Mouse (Mus musculus) forebrain, embryonic 15.5 days (tissue): Measurements from ENCODE around the gene Tpst2. TPM values are rescaled to one million over a fixed set of nuclear protein-coding genes. Genes with fewer than 3 reads are reported as not detected.

Source experiments
- ATAC-seq: fragments of 200-750 bp; cut with Nextera tagmentation; replicated peaks from 2 replicates; pipeline ENCODE4 v1.8.0; 2017; ENCODE audit warnings: mild to moderate bottlenecking, moderate TSS enrichment, moderate library complexity
- H3K27ac ChIP-seq: fragments of 300-500 bp; sonication (generic); replicated peaks from 2 replicates; pipeline ENCODE4 v1.5.1; 2015; ENCODE audit warnings: mild to moderate bottlenecking, inconsistent platforms
- H3K27me3 ChIP-seq: fragments of 300-500 bp; sonication (generic); 2 replicates; pipeline ENCODE4 v1.6.1; 2015; ENCODE audit warnings: inconsistent platforms
- H3K36me3 ChIP-seq: fragments of 300-500 bp; sonication (generic); 2 replicates; pipeline ENCODE4 v1.6.1; 2015; ENCODE audit warnings: mild to moderate bottlenecking, inconsistent platforms
- H3K4me1 ChIP-seq: fragments of 300-500 bp; sonication (generic); 2 replicates; pipeline ENCODE4 v1.6.1; 2015; ENCODE audit warnings: inconsistent platforms
- H3K4me2 ChIP-seq: fragments of 300-500 bp; sonication (generic); replicated peaks from 2 replicates; pipeline ENCODE4 v1.6.1; 2015; ENCODE audit warnings: mild to moderate bottlenecking, inconsistent platforms
- H3K4me3 ChIP-seq: fragments of 300-500 bp; sonication (generic); 2 replicates; pipeline ENCODE4 v1.5.1; 2015; ENCODE audit warnings: mild to moderate bottlenecking, inconsistent platforms
- H3K9ac ChIP-seq: fragments of 300-500 bp; sonication (generic); replicated peaks from 2 replicates; pipeline ENCODE4 v1.6.1; 2015; ENCODE audit warnings: mild to moderate bottlenecking, inconsistent platforms
- H3K9me3 ChIP-seq: fragments of 300-500 bp; sonication (generic); 2 replicates; pipeline ENCODE4 v1.6.1; 2016; ENCODE audit warnings: inconsistent platforms
- WGBS: fragments of 180-500 bp; shearing (Covaris S2); methylation state at CpG from one replicate; pipeline ENCODE4 v1.1.7; 2015; ENCODE audit warnings: mixed read lengths; 5-methylcytosine and 5-hydroxymethylcytosine counted together
- polyA plus RNA-seq: library from polyadenylated mRNA; unstranded; fragments of >200 nt; fragmentation: Nextera tagmentation; extraction: Ambion mirVana; gene quantifications from 2 replicates; pipeline ENCODE4 v1.2.1, GENCODE M21; 2015

The Tpst2 gene
- polyA plus RNA-seq, 1 experiment from 2014 or later: 29.5 TPM

DNA sequence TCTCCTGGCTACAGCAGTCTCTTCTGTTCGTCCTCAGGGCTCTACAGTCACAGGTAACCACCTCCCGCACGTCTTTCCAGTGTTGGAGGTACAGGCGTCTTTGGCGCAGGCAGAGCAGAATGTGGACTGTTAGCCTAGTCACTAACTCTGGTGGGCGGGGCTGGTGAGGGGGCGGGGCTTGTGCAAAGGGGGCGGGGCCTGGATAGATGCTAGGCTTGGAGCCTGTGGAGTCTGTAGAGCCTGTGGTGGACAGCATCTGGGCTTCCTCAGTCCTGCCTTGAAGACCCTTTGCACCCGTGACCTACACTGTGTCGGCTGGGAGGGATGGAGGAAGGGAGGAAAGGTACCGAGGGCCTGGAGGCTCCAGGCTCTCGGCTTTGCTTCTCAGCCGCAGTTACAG lies 79.4 kb downstream of the Tpst2 start, which contains the start of gene Gm6583:
TSS of gene Gm6583 (minus strand) at position 124 of the 400 bp plus-strand sequence.
- Histone ChIP-seq H3K4me2 (no peak within 1 kb of the TSS), H3K4me1 (no peaks in the 10 kb centered on the region), H3K27me3 (no peaks in the 10 kb centered on the region), H3K36me3 (peaks cover 27% of the 10 kb centered on the region), H3K4me3 (no peak within 1 kb of the TSS), H3K27ac (no peak within 1 kb of the TSS), H3K9me3 (no peaks in the 10 kb centered on the region), H3K9ac (no peak within 1 kb of the TSS)
- 62% methylated on average over 13 of the region's 13 CpGs for WGBS
- ATAC-seq: no peak

DNA sequence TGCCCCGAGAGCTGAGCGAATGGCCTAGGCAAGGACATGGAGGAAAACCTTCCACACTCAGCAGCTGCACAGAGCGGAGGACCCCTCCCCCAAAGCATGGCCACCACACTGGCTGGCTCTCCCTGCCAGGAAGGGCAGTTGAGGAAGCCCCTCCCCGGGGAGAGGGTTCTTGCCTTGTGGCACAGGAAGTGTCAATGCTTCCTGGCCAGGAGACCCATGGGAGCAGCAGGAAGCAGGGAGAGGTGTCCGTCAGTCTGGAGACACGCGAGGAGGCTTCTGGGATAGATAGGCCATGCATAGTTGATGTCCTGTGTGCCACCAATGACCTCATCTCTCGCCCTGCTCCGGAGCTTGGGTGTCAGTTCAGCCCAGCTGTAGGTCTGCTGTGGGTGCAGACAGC lies 79.8 kb downstream of the Tpst2 start:
- peaks cover 25% of the 10 kb centered on the region for H3K36me3 ChIP-seq
- no peak overlapping the region for H3K27ac ChIP-seq
- no peaks in the 10 kb centered on the region for H3K4me1 ChIP-seq
- no peak overlapping the region for H3K9ac ChIP-seq
- WGBS: 96% methylated on average over 9 of the region's 9 CpGs
- no peak for ATAC-seq
- H3K27me3 ChIP-seq: no peaks in the 10 kb centered on the region
- H3K4me3 ChIP-seq: no peak overlapping the region
- no peaks in the 10 kb centered on the region for H3K9me3 ChIP-seq
- H3K4me2 ChIP-seq: no peak overlapping the region

DNA sequence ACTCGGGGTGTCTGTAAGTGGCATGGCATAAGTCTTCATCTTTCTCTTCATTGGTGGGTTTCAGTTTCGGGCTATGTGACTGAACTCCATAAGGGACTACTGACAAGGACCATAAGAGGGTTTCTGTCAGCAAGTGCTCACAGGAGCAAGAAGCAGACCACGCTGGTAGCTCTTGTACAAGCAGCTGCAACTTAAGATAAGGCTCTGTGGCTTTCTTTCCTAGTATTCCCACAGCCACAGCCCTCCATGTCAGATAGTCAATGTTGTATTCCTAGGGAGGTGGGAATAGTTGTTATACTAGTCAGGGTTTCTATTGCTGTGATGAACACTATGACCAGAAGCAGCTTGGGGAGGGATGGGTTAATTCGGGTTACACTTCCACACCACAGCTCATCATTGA lies 83.0 kb downstream of the Tpst2 start:
- Histone ChIP-seq H3K27ac (no peak overlapping the region), H3K4me3 (no peak overlapping the region), H3K9ac (no peak overlapping the region), H3K4me1 (no peaks in the 10 kb centered on the region), H3K9me3 (no peaks in the 10 kb centered on the region), H3K27me3 (no peaks in the 10 kb centered on the region), H3K36me3 (peaks cover 31% of the 10 kb centered on the region), H3K4me2 (no peak overlapping the region)
- ATAC-seq: no peak
- 92% methylated on average over 4 of the region's 4 CpGs for WGBS

DNA sequence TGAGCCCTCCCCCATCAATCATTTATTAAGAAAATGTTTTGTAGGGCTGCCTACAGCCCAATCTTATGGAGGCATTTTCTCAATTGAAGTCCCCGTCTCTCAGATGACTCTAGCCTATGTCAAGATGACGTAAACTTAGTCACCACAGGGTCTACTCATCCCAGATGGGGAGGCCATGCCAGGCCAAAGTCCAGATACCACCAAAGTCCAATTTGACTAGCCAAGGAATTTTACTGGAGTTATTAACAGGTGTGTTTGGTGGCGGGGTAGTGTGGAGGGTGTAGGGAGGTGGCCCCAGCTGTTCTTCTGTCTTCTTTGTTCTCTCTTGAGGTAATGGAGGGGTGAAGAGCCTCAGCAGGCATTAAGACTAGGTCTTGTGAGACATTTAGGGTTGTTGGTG lies 83.6 kb downstream of the Tpst2 start:
- H3K4me3 ChIP-seq: no peak overlapping the region
- peaks cover 31% of the 10 kb centered on the region for H3K36me3 ChIP-seq
- H3K4me1 ChIP-seq: no peaks in the 10 kb centered on the region
- H3K9me3 ChIP-seq: no peaks in the 10 kb centered on the region
- H3K27ac ChIP-seq: no peak overlapping the region
- ATAC-seq: no peak
- no peak overlapping the region for H3K9ac ChIP-seq
- WGBS: 99% methylated on average over 3 of the region's 3 CpGs
- no peaks in the 10 kb centered on the region for H3K27me3 ChIP-seq
- no peak overlapping the region for H3K4me2 ChIP-seq

DNA sequence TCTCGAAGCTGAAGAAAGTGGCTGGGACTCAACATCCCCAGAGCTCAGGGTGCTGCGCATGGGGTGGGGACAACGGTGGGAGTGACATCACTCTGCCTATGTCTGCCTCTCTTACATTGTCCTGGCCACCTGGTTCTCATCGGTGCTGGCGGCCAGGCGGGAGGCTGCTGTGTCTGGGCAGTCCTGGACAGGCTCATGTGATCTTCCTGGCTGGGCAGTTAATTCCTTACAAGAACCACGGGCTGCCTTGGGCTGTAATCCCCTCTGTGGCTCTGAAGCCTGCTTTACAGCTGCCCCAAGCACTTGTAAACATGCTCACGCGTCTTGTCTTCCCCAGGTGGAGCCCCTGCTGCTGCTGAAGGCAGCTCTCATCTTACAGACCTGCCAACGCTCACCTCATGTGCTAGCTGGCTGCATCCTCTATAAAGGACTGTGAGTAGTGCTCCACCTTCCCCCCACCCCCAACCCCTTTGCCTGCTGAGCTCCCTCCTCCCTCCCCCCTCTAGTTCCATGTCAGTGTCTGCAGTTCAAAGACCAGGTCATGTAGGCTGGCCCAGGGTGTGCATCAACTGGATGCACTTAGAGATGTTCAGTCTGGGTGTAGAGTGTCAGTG lies 87.8 kb downstream of the Tpst2 start:
- Histone ChIP-seq H3K9ac (no peak overlapping the region), H3K36me3 (peaks cover 36% of the 10 kb centered on the region), H3K9me3 (no peaks in the 10 kb centered on the region), H3K27ac (no peak overlapping the region), H3K27me3 (no peaks in the 10 kb centered on the region), H3K4me1 (peaks cover 6% of the 10 kb centered on the region; the same call in 1 of the 2 replicates), H3K4me2 (no peak overlapping the region), H3K4me3 (no peak overlapping the region)
- no peak for ATAC-seq
- WGBS: 69% methylated on average over 10 of the region's 10 CpGs

Other genes with a start within 250 kb of the Tpst2 start
- gene Cryba4, start 24.2 kb upstream of the Tpst2 start, polyA plus RNA-seq: 1.6 and 1.8 TPM in 2 replicates
- 5.4 and 5.5 TPM in 2 replicates for gene Crybb1, start 20.9 kb upstream of the Tpst2 start, polyA plus RNA-seq
- 33.9 and 34.4 TPM in 2 replicates for gene Tfip11, start 49.7 kb downstream of the Tpst2 start, polyA plus RNA-seq
- 54.0 and 57.5 TPM in 2 replicates for gene Srrd, start 66.3 kb downstream of the Tpst2 start, polyA plus RNA-seq
- gene Hps4, start 66.4 kb downstream of the Tpst2 start, polyA plus RNA-seq: 33.4 and 33.8 TPM in 2 replicates
- 0.08 and 0.27 TPM in 2 replicates for gene Gm6583, start 79.3 kb downstream of the Tpst2 start, polyA plus RNA-seq
- gene Asphd2, start 118.2 kb downstream of the Tpst2 start, polyA plus RNA-seq: 81.7 and 91.9 TPM in 2 replicates
- 0.84 and 1.0 TPM in 2 replicates for gene Gm6588, start 172.7 kb downstream of the Tpst2 start, polyA plus RNA-seq